Mouse (Mus musculus): ENCODE measurements around the gene Mrpl19.

Gene Mrpl19

GRCm38 (mm10) chr6:81929402-81929801 is 36.4 kb downstream of the Mrpl19 start:
- no peak for DNase-seq (ENCODE audit: low read depth)

- DNase-seq (ENCODE audit: low read depth): peak; percentile 28
Observed at GRCm38 (mm10) chr6:81924304-81924703, 41.5 kb downstream of the Mrpl19 start.

GRCm38 (mm10) chr6:81923523-81924142 is 42.1 kb downstream of the Mrpl19 start, which contains the start of gene Gcfc2:
Gcfc2 (plus strand) TSS chr6:81923669.
- DNase-seq (ENCODE audit: low read depth): peak; percentile 94

- DNase-seq (ENCODE audit: low read depth): no peak
Observed at GRCm38 (mm10) chr6:81912177-81912576, 53.6 kb downstream of the Mrpl19 start.

GRCm38 (mm10) chr6:81911713-81912112 is 54.0 kb downstream of the Mrpl19 start:
- DNase-seq (ENCODE audit: low read depth): no peak

- no peak for DNase-seq (ENCODE audit: low read depth)
Observed at GRCm38 (mm10) chr6:81911244-81911643, 54.5 kb downstream of the Mrpl19 start.

GRCm38 (mm10) chr6:81910302-81910855 is 55.4 kb downstream of the Mrpl19 start:
- no peak for DNase-seq (ENCODE audit: low read depth)
